Mouse (Mus musculus): ENCODE measurements at regions not wholly inside any gene's neighbourhood (a gene's known extent, or its start where the extent isn't known, plus 50 kb on each side); places are given as distances from the start of the nearest gene placed in this dataset.

GRCm38 (mm10) chr3:47668824-47669223, 1220.8 kb upstream of the Pabpc4l start:
- ATAC-seq (ENCODE audit: low FRiP score), result peak; percentile 82; the same call in 1 of the 2 replicates
- H3K4me3 ChIP-seq, result no peak overlapping the region
- no peak overlapping the region for H3K4me2 ChIP-seq
- no peak overlapping the region for H3K27ac ChIP-seq
- H3K9ac ChIP-seq, result no peak overlapping the region
- H3K36me3 ChIP-seq, result no peaks in the 10 kb centered on the region
- whole genome bisulfite sequencing, result 40% methylated on average over 3 of the region's 3 CpGs
- H3K4me1 ChIP-seq (replicated peaks), result peaks cover 3% of the 10 kb centered on the region; the same call in 1 of the 2 replicates
- H3K27me3 ChIP-seq, result no peaks in the 10 kb centered on the region
- no peaks in the 10 kb centered on the region for H3K9me3 ChIP-seq

- WGBS, result 49% methylated on average over 1 of the region's 1 CpGs
- Histone ChIP-seq H3K36me3 (no peaks in the 10 kb centered on the region), H3K4me1 (replicated peaks) (no peaks in the 10 kb centered on the region), H3K27me3 (no peaks in the 10 kb centered on the region), H3K27ac (no peak overlapping the region), H3K9ac (no peak overlapping the region), H3K4me3 (no peak overlapping the region), H3K9me3 (no peaks in the 10 kb centered on the region), H3K4me2 (no peak overlapping the region)
- ATAC-seq (ENCODE audit: low FRiP score), result no peak
These were observed 1214.5 kb upstream of the Pabpc4l start for GRCm38 (mm10) chr3:47662484-47662883.

GRCm38 (mm10) chr3:47660531-47660930, 1212.5 kb upstream of the Pabpc4l start:
- Histone ChIP-seq H3K4me3 (no peak overlapping the region), H3K36me3 (no peaks in the 10 kb centered on the region), H3K4me2 (no peak overlapping the region), H3K27ac (no peak overlapping the region), H3K27me3 (no peaks in the 10 kb centered on the region), H3K9me3 (no peaks in the 10 kb centered on the region), H3K4me1 (replicated peaks) (no peaks in the 10 kb centered on the region), H3K9ac (no peak overlapping the region)
- WGBS, result 11% methylated on average over 1 of the region's 1 CpGs
- ATAC-seq (ENCODE audit: low FRiP score), result no peak

All from hindbrain, embryonic 13.5 days (tissue).